Mouse (Mus musculus): ENCODE results near the gene Jade2. TPM values are rescaled to one million over a fixed set of nuclear protein-coding genes. Genes with fewer than 3 reads are reported as not detected.

Gene Jade2
- polyA plus RNA-seq, 1 experiment from 2014 or later = 1.0 TPM

DNA sequence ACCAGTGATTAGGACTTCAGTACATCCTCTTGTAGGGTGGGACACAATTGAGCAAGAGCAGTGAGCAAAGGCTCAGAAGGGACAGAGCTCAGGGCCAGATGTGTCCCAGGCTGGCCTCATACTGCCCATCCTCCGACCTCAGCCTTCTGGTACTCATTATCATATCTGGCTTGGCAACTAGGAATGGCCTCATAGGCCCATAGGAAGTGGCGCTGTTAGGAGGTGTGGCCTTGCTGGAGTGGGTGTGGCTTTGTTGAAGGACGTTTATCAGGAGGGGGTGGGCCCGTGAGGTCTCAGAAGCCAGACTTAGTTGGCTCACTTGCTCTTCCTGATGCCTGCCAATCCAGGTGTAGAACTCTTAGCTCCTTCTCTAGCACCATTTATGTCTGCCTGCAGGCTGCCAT lies 18.3 kb upstream of the Jade2 start:
- H3K36me3 ChIP-seq (replicated peaks; ENCODE audit: insufficient read depth, low read length) = no peaks in the 10 kb centered on the region
- H3K27ac ChIP-seq (ENCODE audit: low read depth) = no peak overlapping the region
- H3K9ac ChIP-seq (replicated peaks) = no peak overlapping the region
- H3K4me1 ChIP-seq (ENCODE audit: insufficient read depth) = peaks cover 22% of the 10 kb centered on the region
- ATAC-seq (no peak), DNase-seq (peak; percentile 35)
- H3K9me3 ChIP-seq (ENCODE audit: low read length) = no peaks in the 10 kb centered on the region; the same call in 1 of the 2 replicates
- 28% methylated on average over 4 of the region's 4 CpGs for WGBS (ENCODE audit: insufficient replicate concordance)
- no peak overlapping the region for H3K4me3 ChIP-seq (ENCODE audit: low read depth, low read length)
- TF ChIP-seq CTCF (IDR thresholded peaks at IDR 0.05; ENCODE audit: low read depth) = no peak
- no peaks in the 10 kb centered on the region for H3K27me3 ChIP-seq (ENCODE audit: insufficient read depth, low read length)
- H3K4me2 ChIP-seq (ENCODE audit: low read depth, low read length) = no peak overlapping the region

DNA sequence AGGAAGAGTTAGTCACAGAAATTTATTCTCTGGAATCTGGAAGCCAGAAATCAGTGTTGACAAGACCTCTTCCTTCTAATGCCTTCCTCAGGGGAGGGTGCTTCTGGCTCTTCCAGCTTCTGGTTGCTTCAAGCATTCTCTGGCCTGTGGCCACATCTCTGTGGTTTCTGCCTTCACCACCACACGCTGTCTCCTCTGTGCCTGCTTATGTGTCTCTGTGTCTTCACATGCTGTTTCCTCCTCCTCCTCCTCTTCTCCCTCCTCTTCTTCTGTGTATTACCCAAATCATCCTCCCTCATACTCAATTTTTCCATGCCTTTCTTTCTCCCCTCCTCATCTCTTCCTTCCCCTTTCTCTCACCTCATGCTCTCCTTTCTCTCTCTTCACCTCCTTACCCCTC lies 17.6 kb upstream of the Jade2 start:
- Histone ChIP-seq H3K27me3 (ENCODE audit: insufficient read depth, low read length) (no peaks in the 10 kb centered on the region), H3K9me3 (ENCODE audit: low read length) (no peaks in the 10 kb centered on the region), H3K4me2 (ENCODE audit: low read depth, low read length) (no peak overlapping the region), H3K9ac (replicated peaks) (no peak overlapping the region), H3K4me3 (ENCODE audit: low read depth, low read length) (no peak overlapping the region), H3K36me3 (replicated peaks; ENCODE audit: insufficient read depth, low read length) (no peaks in the 10 kb centered on the region), H3K27ac (ENCODE audit: low read depth) (no peak overlapping the region), H3K4me1 (ENCODE audit: insufficient read depth) (peaks cover 22% of the 10 kb centered on the region)
- no peak for TF ChIP-seq CTCF (IDR thresholded peaks at IDR 0.05; ENCODE audit: low read depth)
- no peak for TF ChIP-seq EP300 (IDR thresholded peaks at IDR 0.05; ENCODE audit: low read depth)
- DNase-seq (no peak), ATAC-seq (no peak)
- WGBS (ENCODE audit: insufficient replicate concordance) = 35% methylated on average over 1 of the region's 1 CpGs

DNA sequence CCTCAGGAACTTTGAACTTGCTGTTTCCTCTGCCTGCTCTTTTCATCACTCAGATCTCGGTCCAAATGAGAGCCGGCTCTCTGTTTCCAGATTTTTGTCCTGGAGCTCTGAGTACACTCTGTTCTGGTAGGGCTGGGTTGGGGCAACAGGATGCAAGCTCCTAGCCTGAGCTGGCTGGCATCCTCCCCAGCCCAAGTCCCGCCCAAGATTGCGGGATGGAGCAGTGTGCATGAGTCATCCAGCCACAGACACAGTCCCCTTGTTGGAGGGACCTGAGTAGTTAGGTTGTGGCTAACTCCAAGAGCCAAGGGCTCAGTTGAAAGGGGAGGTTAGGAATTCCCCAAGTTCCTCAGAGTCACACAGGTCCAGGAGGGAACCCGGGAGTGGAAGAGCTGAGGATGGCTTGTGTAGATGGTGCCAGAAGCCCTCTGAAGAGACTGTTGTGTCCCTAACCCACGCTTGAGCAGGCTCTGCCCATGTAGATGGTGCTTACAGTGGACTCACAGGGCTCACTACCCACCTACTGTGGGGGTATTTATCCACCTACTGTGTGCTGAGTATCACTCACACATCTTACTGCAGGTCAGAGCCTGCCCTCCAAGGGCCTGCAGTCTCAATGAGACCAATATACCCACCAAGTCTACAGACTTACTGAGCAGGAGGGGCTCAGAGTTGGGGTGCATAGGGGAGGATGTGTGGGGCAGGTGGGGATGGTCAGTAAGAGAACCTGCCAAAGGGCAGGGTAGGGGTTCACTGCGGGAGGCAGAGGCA lies 17.0 kb upstream of the Jade2 start:
- H3K27me3 ChIP-seq (ENCODE audit: insufficient read depth, low read length) = no peaks in the 10 kb centered on the region
- H3K4me3 ChIP-seq (ENCODE audit: low read depth, low read length) = no peak overlapping the region
- no peak overlapping the region for H3K9ac ChIP-seq (replicated peaks)
- no peaks in the 10 kb centered on the region for H3K9me3 ChIP-seq (ENCODE audit: low read length)
- TF ChIP-seq EP300 (IDR thresholded peaks at IDR 0.05; ENCODE audit: low read depth) (no peak), CTCF (IDR thresholded peaks at IDR 0.05; ENCODE audit: low read depth) (no peak)
- no peak overlapping the region for H3K27ac ChIP-seq (ENCODE audit: low read depth)
- ATAC-seq = peak; percentile 56; the same call in 1 of the 2 replicates
- DNase-seq = peak; percentile 43
- H3K4me1 ChIP-seq (ENCODE audit: insufficient read depth) = peaks cover 22% of the 10 kb centered on the region
- WGBS (ENCODE audit: insufficient replicate concordance) = 61% methylated on average over 7 of the region's 7 CpGs
- no peak overlapping the region for H3K4me2 ChIP-seq (ENCODE audit: low read depth, low read length)
- H3K36me3 ChIP-seq (replicated peaks; ENCODE audit: insufficient read depth, low read length) = no peaks in the 10 kb centered on the region

DNA sequence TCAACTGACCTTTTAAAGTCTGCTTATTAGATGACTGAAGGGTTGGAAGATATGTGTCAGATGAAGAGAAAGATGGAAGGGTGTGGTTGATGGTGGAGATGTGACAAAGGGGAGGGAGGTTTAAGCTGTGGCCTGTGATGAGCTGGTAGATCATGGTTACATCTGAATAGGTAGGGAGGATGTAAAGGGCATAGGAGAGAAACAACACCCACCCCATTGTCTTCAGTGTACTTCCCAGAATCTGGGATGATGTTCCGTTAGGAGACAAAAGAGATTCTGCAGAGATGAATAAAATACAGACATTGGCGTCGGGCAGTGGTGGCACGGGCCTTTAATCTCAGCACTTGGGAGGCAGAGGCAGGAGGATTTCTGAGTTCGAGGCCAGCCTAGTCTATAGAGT lies 15.7 kb upstream of the Jade2 start:
- no peak overlapping the region for H3K9ac ChIP-seq (replicated peaks)
- no peaks in the 10 kb centered on the region for H3K36me3 ChIP-seq (replicated peaks; ENCODE audit: insufficient read depth, low read length)
- no peak overlapping the region for H3K4me2 ChIP-seq (ENCODE audit: low read depth, low read length)
- no peak overlapping the region for H3K27ac ChIP-seq (ENCODE audit: low read depth)
- H3K4me1 ChIP-seq (ENCODE audit: insufficient read depth) = peaks cover 22% of the 10 kb centered on the region
- H3K4me3 ChIP-seq (ENCODE audit: low read depth, low read length) = no peak overlapping the region
- no peak for ATAC-seq
- TF ChIP-seq EP300 (IDR thresholded peaks at IDR 0.05; ENCODE audit: low read depth) (no peak), CTCF (IDR thresholded peaks at IDR 0.05; ENCODE audit: low read depth) (no peak)
- WGBS (ENCODE audit: insufficient replicate concordance) = 85% methylated on average over 5 of the region's 5 CpGs
- no peak for DNase-seq
- H3K27me3 ChIP-seq (ENCODE audit: insufficient read depth, low read length) = no peaks in the 10 kb centered on the region
- H3K9me3 ChIP-seq (ENCODE audit: low read length) = no peaks in the 10 kb centered on the region

DNA sequence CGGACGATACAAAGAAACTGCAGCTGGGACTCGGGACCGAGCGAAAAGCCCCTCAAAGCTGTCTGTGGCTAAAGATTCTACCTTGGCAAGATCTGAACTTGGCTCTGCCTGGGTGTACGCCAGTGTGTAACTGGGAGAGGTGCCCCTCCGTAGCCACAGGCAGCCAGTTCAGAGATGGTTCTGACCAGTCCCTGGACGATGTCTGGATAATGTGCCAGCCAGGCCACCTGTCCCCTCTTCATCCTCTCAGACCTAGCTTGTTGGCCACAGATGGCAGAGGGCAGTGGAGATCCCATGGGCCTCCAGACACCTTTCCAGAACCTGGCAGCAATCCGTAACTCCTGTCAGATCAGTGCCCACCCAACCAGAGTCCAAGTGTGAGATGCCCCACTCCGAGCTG lies 9.8 kb upstream of the Jade2 start:
- H3K4me1 ChIP-seq (ENCODE audit: insufficient read depth) = no peaks in the 10 kb centered on the region
- ATAC-seq = no peak
- H3K4me3 ChIP-seq (ENCODE audit: low read depth, low read length) = no peak overlapping the region
- TF ChIP-seq EP300 (IDR thresholded peaks at IDR 0.05; ENCODE audit: low read depth) (no peak), CTCF (IDR thresholded peaks at IDR 0.05; ENCODE audit: low read depth) (no peak)
- DNase-seq = no peak
- H3K9ac ChIP-seq (replicated peaks) = no peak overlapping the region
- 83% methylated on average over 10 of the region's 10 CpGs for WGBS (ENCODE audit: insufficient replicate concordance)
- no peaks in the 10 kb centered on the region for H3K27me3 ChIP-seq (ENCODE audit: insufficient read depth, low read length)
- no peaks in the 10 kb centered on the region for H3K9me3 ChIP-seq (ENCODE audit: low read length)
- no peak overlapping the region for H3K27ac ChIP-seq (ENCODE audit: low read depth)
- no peaks in the 10 kb centered on the region for H3K36me3 ChIP-seq (replicated peaks; ENCODE audit: insufficient read depth, low read length)
- no peak overlapping the region for H3K4me2 ChIP-seq (ENCODE audit: low read depth, low read length)

DNA sequence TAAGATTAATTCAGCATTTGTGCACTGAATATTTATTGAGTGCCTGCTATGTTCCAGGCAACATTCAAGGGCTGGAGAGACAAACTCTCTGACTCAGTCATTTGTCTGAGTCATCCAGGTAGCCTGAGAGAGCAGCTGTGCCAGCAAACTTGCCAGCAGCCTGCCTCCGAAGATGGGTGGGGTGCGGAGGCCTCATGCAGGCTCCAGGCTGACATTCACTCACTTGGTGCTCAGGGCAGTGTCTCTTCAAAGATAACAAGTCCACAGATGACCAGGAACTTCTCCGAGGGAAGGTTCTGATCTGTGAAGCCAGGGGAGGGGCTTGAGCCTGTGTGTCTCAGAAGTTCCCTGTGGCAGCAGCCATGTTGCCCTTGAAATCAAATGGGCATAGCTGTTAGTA lies 8.6 kb upstream of the Jade2 start:
- Histone ChIP-seq H3K36me3 (replicated peaks; ENCODE audit: insufficient read depth, low read length) (no peaks in the 10 kb centered on the region), H3K9ac (replicated peaks) (no peak overlapping the region), H3K27ac (ENCODE audit: low read depth) (no peak overlapping the region), H3K4me3 (ENCODE audit: low read depth, low read length) (no peak overlapping the region), H3K27me3 (ENCODE audit: insufficient read depth, low read length) (no peaks in the 10 kb centered on the region), H3K9me3 (ENCODE audit: low read length) (no peaks in the 10 kb centered on the region), H3K4me1 (ENCODE audit: insufficient read depth) (no peaks in the 10 kb centered on the region), H3K4me2 (ENCODE audit: low read depth, low read length) (no peak overlapping the region)
- no peak for TF ChIP-seq CTCF (IDR thresholded peaks at IDR 0.05; ENCODE audit: low read depth)
- DNase-seq = no peak
- WGBS (ENCODE audit: insufficient replicate concordance) = 52% methylated on average over 3 of the region's 3 CpGs
- no peak for ATAC-seq
